Mouse (Mus musculus) mouse trophoblast stem cell (cell line): ENCODE data around the gene Ern1.
"Not testable (repeated sequence)": the region's sequence is repeated elsewhere in the genome, so short reads cannot be mapped to it uniquely, and the experiment has no call there.

Experiments used
- in situ Hi-C, 2 experiments: fragments of 300-500 bp; cut with MseI, MboI; formaldehyde crosslinking; loops; 2 replicates in 1 of 2; 3 replicates in 1 of 2; pipeline ENCODE4 v1.15.1; 2025

Ern1 gene

DNA sequence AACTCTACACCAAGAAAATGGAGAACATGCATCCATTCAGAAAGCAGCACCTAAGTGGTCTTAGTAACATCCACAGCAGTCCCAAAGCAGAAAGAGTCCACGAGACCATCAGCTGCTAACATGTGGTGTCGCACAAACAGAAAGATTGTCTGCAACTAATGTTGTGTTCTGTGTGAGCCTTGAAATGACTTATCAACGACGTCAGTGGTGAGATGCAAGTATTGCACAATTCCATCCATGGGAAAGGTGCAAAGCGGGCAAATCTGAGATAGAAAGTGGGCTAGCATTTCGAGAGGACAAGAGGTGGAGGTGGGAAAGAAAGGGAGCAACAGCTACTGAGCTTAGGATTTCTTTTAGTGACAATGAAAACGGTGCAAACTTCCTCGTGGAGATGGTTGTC is 4.8 kb downstream of the Ern1 start:
- in situ Hi-C loops = no loop called here

DNA sequence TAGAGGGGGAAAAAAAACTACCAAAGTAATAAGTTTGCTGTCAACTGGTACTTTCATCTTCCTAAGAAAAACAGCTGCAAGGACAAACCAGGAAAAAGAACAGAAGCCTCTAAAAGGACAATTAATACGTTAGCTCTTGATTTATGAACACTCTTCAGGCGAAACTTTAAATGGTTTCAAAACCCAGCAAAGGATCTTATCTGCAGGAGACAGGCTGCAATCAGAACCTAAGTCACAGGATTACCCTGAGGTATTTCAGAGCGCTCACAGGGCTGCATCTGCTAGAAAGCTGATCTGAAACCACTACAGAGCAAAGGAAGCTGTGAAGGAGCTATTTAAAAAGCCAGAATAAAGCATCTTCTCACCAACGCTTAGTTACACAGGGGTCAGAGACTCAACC is 6.0 kb downstream of the Ern1 start:
- in situ Hi-C loops = no loop called here

DNA sequence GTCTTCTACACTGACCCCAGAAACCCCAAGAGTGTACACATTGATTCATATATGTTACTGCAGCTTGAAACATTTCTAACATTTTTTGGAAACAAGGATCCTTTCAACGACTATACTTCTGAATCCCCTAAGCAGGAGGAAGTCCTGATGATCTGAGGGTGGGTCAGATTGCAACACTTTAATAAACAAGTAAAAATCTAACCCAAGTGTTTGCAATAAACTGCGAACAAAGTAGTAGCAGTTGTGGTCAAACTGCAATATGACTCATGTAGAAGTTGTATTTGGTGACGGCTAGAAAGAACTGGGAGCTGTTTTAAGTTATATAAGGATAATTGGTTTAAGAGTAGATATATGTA is 7.1 kb downstream of the Ern1 start:
- in situ Hi-C loops = no loop called here

DNA sequence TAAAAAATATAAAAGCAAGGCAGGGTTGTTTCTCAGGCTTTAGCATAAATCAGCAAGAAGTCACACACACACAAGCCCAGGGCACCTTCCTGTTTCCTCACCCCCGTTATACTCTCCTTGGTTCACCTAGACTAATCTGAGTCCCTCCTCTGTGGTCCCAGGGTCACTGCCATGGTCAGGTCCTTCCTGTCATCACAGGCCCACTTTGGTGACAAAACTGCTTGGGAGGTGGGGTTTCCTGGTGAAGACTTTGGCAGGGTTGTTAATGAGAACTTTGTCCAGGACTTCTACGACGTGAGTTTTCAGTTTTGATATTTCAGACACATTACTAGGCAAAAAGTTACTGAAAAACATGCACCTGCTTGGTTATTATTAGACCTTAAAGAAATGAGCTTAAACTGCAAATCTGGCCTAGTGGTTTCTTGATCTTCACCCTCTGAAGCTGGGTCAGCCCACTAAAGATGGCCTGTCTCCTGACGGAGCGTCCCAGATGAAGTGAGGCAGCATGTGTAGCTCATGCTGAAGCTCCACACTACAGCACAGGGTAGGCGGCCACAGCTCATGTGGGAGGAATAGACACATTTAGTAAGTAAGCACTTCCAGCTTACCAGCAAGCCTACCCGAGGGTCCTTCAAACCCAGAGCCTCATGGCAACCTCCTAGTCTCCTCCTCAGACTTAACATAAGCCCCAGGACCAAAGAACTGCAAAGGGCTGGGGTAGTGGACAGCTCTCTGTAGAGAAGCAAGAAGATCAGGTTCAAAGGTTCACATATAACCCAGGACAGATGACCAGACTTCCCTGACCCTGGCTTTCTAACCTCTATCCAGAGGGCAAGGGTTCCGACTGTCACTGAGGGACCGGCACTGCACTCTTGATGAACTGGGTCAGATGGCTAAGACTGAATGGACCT is 7.8 kb downstream of the Ern1 start:
- in situ Hi-C loops = no loop called here

DNA sequence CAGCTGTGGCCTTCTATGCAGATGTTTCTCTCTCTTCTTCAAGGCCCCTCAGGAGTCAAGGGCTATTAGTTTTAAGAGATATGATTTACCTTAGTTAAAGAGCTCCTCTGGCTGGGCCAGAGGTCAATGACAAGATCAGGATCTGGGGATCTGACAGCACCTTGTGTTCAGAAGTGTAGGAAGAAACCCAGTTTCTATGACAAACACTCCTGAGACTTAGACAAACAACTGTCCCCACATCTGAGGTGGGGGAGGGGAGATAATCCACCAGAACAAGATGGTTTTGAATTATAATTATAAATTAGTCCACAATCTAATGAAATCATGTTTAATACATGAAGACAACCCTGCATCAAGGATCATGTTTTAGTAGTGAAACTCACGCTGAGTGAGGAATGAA is 8.9 kb downstream of the Ern1 start:
- in situ Hi-C loops = no loop called here

DNA sequence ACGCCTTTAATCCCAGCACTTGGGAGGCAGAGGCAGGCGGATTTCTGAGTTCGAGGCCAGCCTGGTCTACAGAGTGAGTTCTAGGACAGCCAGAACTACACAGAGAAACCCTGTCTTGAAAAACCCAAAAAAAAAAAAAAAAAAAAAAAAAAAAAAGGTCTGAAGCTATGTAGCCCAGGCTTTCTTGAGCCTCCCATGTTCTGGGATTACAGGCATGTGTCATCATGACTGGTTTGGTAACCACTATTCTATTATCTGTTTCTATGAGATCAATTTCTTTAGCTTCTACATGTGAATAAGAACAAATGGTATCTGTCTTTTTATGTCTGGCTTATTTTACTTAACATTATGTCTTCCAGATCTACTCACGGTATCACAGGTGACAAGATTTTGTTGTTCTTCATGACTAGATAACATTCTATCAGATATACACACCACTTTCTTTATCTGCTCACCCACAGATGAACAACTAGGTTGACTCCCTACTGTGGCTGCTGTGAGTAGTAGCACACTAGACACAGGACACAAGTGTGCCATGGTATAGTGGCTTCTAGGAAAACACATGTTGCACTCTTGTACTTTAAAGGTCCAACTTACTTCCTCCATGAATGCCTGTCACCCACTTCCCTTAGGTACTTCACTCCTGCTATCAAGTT is 10.0 kb downstream of the Ern1 start:
- in situ Hi-C loops = no loop called here

DNA sequence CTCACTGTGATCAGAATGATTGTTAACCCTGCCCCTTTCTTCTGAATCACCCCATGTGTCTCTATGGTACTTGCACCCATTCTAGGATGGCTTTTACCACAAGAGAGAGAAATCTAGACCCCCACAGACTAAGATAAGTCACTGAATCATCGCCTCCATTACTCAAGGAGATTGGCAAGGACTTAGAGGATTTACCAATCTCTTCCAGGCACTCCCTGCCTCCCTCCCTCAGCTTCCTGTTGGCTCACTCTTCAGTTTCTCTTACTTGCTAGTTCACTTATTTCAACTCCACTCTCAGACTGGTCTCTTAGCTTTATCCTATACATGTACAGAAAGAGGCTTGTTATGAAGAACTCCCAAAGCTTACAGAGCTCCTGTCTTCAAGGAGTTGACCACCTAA is 12.3 kb downstream of the Ern1 start:
- in situ Hi-C loops = no loop called here

DNA sequence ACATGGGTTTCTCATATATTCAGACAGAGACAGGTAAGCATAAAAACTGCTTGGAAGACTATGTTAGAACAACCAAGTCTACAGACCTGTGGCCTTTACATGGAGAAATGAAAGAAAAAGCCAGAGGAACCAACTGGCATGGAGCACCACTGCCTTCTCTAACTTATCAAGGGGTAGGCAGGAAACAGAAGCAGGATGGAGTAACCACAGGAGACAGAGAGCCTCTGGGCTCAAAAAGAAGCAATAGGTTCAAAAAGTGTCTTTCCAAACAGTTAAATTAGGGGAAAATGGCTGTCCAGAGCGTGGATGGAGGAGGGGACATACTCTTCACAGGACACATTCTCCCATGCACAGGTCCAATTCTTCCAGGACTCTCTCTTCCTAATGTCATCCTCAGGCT is 16.0 kb downstream of the Ern1 start:
- in situ Hi-C loops = no loop called here

DNA sequence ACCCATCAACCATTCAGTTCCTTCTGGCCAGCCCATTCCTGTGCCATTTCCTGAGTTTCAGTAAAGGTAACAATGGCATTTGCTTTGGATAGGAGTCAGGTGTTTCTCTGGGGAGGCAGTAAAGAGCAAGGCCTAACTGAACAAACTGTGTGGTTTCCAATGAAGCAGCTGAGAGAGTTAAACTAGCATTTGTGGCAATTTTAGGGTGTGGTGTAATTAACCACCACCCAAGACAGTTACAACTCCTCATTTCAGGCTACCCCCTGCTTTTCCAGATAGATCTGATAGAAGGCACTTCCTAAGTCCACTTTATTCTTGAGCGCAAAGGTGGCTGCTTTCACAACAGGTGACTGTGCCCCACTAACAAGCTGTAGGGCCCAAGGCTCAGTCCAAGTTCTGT is 19.1 kb downstream of the Ern1 start:
- in situ Hi-C loops = no loop called here

DNA sequence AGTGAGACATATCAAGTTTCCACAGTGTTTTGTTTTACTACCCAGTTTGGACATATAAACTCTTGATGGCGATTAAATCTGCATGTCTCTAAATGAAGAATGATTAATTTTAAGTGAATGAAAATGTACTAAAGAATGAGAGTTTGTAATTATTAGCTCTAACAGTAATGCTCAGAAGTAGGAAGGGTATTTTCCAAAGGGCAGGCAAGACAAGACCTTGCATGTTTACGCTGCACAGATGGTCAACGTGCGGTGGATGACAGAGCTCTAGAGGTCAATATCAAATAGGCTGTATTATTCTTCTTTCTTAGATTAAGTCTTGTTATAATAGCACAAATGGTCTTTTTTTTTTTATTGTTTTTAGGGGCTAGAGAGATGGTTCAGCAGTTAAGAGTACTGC is 21.7 kb downstream of the Ern1 start:
- in situ Hi-C loops = no loop called here

DNA sequence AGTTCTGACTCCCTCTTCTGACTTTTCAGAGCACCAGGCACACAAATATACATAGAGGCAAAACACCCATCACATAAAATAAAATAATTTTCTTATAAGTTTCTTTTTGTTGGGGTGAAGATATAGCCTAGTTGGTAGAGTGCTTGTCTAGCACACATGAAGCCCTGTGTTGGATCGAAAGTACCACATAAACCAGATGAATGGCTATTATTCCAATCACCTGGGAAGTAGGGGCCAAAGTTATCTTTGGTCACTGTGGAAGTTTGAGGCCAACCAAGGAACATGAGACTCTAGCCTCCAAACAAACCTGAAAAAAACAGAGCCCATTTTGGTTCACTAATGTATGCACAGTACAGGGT is 22.1 kb downstream of the Ern1 start:
- in situ Hi-C loops = no loop called here

DNA sequence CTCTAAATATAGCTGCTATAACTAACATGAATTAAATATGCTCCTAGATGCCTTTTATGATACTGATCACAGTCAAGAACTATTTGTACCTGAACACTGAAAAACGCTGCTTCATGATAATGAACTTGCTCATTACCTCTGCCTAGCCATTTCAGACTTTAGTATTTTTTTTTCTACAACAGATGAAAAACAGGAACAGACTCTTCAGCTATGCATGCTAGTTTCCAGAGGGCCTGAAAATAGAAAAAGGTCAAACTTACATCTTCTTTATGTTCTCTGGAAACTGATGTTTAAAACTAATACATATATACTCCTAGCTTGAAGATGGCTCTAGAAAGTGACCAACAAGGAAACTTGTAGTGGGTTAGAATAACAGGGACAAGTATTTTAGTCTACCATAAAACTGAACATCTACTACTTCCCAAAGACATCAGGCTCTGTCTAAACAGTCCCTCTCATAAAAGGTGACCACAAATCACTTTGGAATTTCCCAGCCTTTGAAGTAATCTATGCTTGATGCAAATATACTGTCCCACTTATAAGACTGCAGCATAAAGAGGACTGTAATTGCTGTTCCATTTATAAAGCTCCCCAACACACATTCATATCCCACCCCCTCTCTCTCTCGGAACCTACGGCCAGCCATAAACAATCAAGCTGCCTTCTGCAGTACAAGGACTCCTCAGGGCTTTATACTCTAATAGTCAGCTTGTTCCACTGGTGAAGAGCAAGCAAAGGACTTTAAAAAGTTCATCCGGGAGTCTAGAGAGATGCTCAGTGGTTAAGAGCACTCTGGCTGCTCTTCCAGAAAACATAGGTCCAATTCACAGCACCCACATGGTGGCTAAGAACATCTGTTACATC is 22.7 kb downstream of the Ern1 start:
- in situ Hi-C loops = no loop called here

DNA sequence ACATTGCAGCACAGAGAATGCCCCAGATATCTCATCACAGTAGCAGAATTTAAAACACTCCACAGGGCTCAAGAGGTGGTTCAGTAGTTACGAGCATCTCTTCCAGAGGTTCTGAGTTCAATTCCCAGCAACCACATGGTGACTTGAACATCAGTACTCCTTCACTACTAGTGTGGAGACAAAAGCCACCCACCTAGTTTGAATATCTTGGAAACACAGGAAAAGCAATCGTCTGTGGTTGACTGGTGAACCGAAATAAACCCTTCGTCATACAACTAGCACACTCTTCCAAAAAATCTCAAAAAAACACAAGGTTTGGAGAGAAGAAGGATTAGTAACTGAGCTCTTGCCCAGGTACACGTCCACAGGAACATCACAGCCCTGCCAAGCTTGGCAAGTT is 23.8 kb downstream of the Ern1 start:
- in situ Hi-C loops = no loop called here

DNA sequence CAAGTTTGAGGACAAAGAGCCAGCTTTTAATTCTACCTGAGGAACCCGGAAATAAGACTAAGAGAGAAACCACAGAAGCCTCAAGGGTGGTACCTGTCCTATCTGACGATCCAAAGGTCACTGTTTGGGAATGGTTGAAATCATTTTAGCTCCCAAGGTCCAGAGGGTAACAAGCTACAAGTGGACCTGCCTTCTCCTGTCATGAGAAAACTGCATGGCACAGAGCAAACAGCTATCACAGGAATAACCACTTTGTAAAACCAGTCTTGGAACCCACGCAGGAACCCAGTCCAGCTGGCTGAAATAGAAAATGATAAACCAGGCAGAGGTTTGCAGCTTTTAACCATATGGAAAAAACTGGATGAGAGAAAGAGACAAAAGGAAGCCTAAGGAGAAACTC is 25.3 kb downstream of the Ern1 start:
- in situ Hi-C loops = no loop called here

DNA sequence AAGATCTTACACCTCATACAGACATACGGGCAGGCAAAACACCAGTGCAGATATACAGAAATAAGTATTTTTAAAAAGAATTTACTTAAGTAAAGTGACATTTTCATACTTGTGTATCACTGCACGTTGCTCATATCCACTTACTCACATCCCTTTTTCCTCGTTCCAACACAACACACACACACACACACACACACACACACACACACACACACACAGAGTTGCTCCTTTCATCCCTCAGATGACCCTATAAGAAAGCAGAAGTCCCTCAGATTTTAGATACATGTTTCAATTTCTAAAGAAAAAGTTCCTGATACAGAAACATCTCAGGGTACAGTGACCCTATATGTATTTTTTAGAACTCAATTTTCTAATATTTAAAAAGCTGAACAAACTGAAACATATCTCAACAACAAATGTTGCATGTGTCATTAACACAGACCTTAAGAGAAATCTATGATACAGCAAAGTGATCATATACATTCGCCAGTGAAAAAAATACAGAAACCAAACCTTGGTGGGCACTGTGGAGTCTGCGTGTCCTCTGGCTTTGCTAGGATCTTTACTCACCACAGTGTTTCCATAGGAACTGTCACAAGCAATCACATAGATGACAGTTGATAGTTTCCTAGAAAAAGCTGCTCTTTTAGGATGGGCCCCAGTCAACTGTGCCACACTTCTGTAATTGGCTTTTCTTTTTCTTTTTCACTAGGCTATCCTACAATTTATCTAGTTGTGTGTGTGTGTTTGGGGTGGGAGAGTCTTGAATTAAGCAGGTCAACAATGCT is 26.3 kb downstream of the Ern1 start:
- in situ Hi-C loops = no loop called here

DNA sequence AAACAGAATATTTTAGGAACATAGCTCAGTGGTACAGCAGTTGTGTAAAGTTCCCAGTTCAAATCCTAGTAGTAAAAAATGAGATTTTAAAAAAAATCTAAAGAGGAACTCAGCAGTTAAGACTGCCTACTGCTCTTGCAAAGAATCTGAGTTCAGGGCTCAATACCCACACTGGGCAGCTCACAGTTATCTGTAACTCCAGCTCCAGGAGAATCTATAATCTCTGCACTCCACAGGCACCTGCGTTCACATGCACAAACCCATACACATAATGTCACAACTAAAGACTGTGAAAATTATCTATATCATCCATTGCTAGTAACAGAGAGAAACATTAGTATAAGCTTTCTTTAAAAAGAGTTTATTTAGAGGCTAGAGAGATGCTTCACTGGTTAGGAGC is 27.0 kb downstream of the Ern1 start:
- in situ Hi-C loops = no loop called here

DNA sequence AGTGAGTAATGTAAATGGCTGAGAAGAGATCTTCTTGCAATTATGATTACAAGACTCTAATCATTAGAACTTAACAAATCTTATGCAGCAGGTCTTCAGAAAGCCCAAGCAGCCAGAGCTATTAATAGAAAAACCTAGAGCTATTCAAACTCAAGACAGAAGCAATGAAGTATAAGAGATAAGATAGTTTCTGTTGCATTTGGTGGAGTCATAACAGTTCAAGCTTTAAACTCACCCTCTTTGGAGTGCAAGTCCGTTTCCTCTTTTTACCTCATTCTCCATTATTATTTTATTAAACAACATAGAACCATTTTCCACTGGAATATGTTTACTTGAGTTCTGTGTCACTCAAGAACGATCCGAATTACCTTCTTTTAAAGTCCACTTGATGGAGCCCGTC is 29.1 kb downstream of the Ern1 start:
- in situ Hi-C loops = no loop called here

DNA sequence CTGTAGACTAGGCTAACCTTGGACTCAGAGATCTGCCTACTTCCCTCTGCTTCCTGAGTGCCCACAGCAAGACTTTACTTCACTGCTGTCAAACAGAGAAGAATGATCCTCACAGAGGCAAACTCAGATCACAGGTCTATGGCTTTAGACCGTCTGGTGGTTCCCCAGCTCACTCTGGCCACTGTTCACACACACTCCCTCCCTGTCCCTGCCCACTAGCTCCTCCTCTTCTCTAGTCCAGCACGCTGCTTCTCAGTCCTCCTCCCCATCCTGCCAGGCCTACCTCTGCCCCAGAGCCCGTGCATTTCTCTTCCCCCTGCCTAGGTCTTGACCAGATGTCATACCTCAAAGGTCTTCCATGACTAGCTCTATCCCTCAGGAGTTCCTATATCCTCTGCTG is 44.0 kb downstream of the Ern1 start:
- in situ Hi-C loops = no loop called here

DNA sequence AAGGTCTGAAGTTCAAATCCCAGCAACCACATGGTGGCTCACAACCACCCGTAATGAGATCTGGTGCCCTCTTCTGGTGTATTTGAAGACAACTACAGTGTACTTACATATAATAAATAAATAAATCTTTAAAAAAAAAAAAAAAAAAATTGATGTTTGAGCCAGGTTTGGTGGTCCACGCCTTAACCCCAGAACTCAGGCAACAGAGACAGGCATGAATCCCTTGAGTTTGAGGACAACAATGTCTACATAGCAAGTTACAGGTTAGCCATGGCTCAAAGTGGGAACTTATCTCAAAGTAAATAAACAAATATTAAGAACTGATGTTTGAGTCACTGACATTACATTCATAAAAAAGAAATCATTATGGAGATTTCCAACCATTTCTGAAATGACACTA is 45.1 kb downstream of the Ern1 start:
- in situ Hi-C loops = not testable (repeated sequence)

DNA sequence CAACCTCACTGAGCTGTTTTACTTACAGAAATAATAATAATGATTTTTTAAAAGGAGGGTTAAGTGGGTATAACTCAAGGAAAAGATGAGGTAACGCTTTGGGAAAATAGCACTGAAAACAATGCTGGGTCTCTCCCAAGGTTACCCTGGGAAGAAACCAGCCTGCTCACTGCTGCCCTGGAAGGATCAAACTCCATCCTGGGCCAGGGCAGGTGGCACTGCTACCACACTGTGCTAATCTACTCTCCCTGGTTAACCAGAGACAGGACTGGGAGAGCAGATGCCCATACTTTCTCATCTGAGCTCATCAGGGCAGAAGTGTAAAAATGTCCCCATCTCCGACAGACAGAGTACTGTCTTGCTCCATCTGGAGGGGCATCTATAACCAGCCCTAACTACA is 47.3 kb downstream of the Ern1 start:
- in situ Hi-C loops = no loop called here

DNA sequence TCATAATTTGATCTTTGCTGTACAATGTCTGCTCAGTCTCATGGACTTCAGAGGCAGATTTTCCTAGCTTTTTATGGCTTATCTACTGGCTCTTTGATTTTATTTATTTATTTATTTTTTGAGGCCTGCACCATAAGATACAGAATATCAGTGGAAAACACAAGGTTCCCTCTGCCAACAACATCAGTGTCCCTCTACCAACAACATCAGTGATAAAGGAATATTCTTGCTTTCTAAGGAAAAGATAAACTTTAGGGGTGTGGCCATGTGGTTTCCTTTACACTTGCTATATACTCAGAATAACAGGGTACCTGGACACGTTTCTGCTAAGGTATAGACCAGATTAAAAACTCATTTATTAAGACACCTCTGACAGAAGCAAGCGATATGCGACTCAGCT is 48.3 kb downstream of the Ern1 start:
- in situ Hi-C loops = no loop called here
